Mouse (Mus musculus): Measurements from ENCODE around the gene Lyplal1.

The Lyplal1 gene

DNA sequence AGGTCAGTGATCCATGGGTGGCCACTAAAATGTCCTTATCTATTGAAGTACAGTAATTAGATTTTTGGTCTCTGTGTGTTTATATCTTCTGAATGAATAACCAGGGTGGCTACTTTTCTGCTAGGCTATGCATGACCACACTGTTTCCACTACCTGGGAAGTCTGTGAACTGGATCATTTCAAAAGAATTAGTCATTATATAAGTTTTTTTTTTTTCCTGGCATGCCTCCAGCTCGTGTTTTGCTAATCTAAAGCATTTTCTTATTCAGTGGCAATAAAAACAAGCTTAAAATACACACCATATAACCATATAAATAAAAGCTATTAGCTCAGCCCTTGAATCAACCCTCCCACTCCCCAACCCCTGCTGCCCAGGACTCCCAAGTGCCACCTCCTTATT lies 75.3 kb downstream of the Lyplal1 start:
- in situ Hi-C loops (cut with MboI; ENCODE audit: low sequenced_read_pairs), result no loop called here
